ENCODE assay signal across 9 mouse cellular contexts in genomic region chr11:76739125-76739524, GRCm38 (mm10). TPM values are rescaled to one million over a fixed set of nuclear protein-coding genes. Genes with fewer than 3 reads are reported as not detected.
DNase-seq lines count a peak whose midpoint lies in the region; ATAC-seq lines count a peak whose summit lies in the region.
"Had no signal": no experiment of that assay in that cellular context is flagged by ENCODE, and none has a peak within 500 bp of the region (broad histone marks: within the 10 kb centered on the region; RNA-seq: fewer than 3 reads in every experiment).

No protein-coding gene starts in this region.

- H3K4me1 ChIP-seq in limb, embryonic 11.5 days (ENCODE audit: control insufficient read depth, insufficient read depth, low read length): no peaks in the 10 kb centered on the region
- H3K4me1 ChIP-seq in forebrain, embryonic 10.5 days: peaks cover 4% of the 10 kb centered on the region; the same call in 1 of the 2 replicates
- H3K4me1 ChIP-seq: limb, embryonic 15.5 days had no signal

- peaks cover 4% of the 10 kb centered on the region; the same call in 1 of the 2 replicates for H3K36me3 ChIP-seq in limb, embryonic 11.5 days (ENCODE audit: control insufficient read depth, insufficient read depth, low read length)
- H3K36me3 ChIP-seq in forebrain, embryonic 10.5 days (replicated peaks): peaks cover 58% of the 10 kb centered on the region

- H3K9me3 ChIP-seq in limb, embryonic 11.5 days (ENCODE audit: control insufficient read depth, low read length): no peaks in the 10 kb centered on the region
- no peaks in the 10 kb centered on the region for H3K9me3 ChIP-seq in forebrain, embryonic 10.5 days
- H3K9me3 ChIP-seq: limb, embryonic 15.5 days had no signal

- peak; percentile 16 for DNase-seq in heart, postnatal 4 days
- no peak for DNase-seq in heart, adult 18-20 months
- DNase-seq in 416B (ENCODE audit: low read depth) (peak; percentile 61), MN1 (ENCODE audit: low spot score) (peak; percentile 30), adipocyte (ENCODE audit: low spot score) (no peak)
- DNase-seq in limb, embryonic 11.5 days (ENCODE audit: low spot score): peak; percentile 49
- no peak for DNase-seq in urinary bladder, postnatal 4 days (ENCODE audit: low spot score in 2 of 2)
- no peak for DNase-seq in forebrain, embryonic 10.5 days (ENCODE audit: extremely low spot score, low spot score)

- H3K27me3 ChIP-seq in limb, embryonic 11.5 days (ENCODE audit: control insufficient read depth, insufficient read depth, low read length): no peaks in the 10 kb centered on the region
- H3K27me3 ChIP-seq in forebrain, embryonic 10.5 days (ENCODE audit: poor library complexity, severe bottlenecking): no peaks in the 10 kb centered on the region
- H3K27me3 ChIP-seq: limb, embryonic 15.5 days had no signal

- H3K4me3 ChIP-seq in limb, embryonic 11.5 days (ENCODE audit: low read depth, low read length): no peak overlapping the region
- H3K4me3 ChIP-seq in forebrain, embryonic 10.5 days: no peak overlapping the region
- H3K4me3 ChIP-seq: limb, embryonic 15.5 days had no signal

- H3K9ac ChIP-seq in limb, embryonic 11.5 days (ENCODE audit: low read length): no peak overlapping the region
- H3K9ac ChIP-seq: limb, embryonic 15.5 days had no signal

- no peak for ATAC-seq in limb, embryonic 11.5 days (ENCODE audit: insufficient number of reproducible peaks, low FRiP score, low TSS enrichment, low read depth)

- WGBS in limb, embryonic 11.5 days: 70% methylated on average over 6 of the region's 6 CpGs
- 75% methylated on average over 6 of the region's 6 CpGs for WGBS in forebrain, embryonic 10.5 days

- no peak overlapping the region for H3K4me2 ChIP-seq in limb, embryonic 11.5 days (ENCODE audit: low read depth, severe bottlenecking)
- H3K4me2 ChIP-seq: limb, embryonic 15.5 days had no signal

- no peak overlapping the region for H3K27ac ChIP-seq in limb, embryonic 11.5 days (replicated peaks; ENCODE audit: low read depth, low read length)
- no peak overlapping the region for H3K27ac ChIP-seq in forebrain, embryonic 10.5 days
- H3K27ac ChIP-seq: limb, embryonic 15.5 days had no signal

RNA-seq across cellular contexts. Expression of gene Gosr1, which starts 24.3 kb away (rescaled TPM):
- 10 to 100 TPM; 34.9 to 37.0 TPM for total RNA-seq in heart, postnatal 4 days (2021)
- 10 to 100 TPM; 26.3 to 28.6 TPM for total RNA-seq in heart, adult 18-20 months (2021)
- polyA plus RNA-seq in limb, embryonic 11.5 days (2014; fragmentation: Nextera tagmentation; extraction: Ambion mirVana): 32.7 and 33.7 TPM in 2 replicates
- 23.2 and 24.3 TPM in 2 replicates for polyA plus RNA-seq in forebrain, embryonic 10.5 days (2016; fragmentation: Nextera tagmentation; extraction: Ambion mirVana)

RNA-seq across cellular contexts. Expression of gene Trarg1, which starts 59.5 kb away (rescaled TPM):
- total RNA-seq in heart, postnatal 4 days (2021): 1 to 10 TPM; 1.5 to 1.7 TPM
- total RNA-seq in heart, adult 18-20 months (2021): 1 to 10 TPM; 4.0 to 7.0 TPM
- polyA plus RNA-seq in limb, embryonic 11.5 days (2014; fragmentation: Nextera tagmentation; extraction: Ambion mirVana): 0.08 and 0.20 TPM in 2 replicates
- polyA plus RNA-seq in forebrain, embryonic 10.5 days (2016; fragmentation: Nextera tagmentation; extraction: Ambion mirVana): 0.05 and 0.15 TPM in 2 replicates

Comparison
In these comparisons a context has a peak if more than half of its experiments do, and no peak if none do; other contexts are left out.
1. DNase-seq: peak in heart, postnatal 4 days (single experiment), 416B (single experiment), MN1 (single experiment) and limb, embryonic 11.5 days (single experiment); none in heart, adult 18-20 months (0 of 2), urinary bladder, postnatal 4 days (0 of 2), forebrain, embryonic 10.5 days (single experiment) and adipocyte (single experiment).